Mouse (Mus musculus): ENCODE results near the gene Gm5580. TPM values are rescaled to one million over a fixed set of nuclear protein-coding genes. Genes with fewer than 3 reads are reported as not detected.
"Not testable (repeated sequence)": the region's sequence is repeated elsewhere in the genome, so short reads cannot be mapped to it uniquely, and the experiment has no call there.

The Gm5580 gene
- polyA plus RNA-seq, 1 experiment from 2014 or later = not detected

DNA sequence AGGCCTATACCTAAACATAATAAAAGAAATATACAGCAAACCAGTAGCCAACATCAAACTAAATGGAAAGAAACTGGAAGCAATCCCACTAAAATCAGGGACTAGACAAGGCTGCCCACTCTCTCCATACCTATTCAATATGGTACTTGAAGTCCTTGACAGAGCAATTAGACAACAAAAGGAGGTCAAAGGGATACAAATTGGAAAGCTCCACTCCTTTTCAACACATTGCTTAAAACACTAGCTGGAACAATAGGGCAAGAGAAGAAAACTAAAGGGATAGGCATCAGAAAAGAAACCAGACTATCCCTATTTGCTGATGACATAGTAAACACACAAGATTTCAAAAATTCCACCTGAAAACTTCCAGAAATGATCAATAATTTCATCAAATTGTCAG is 50.0 kb downstream of the Gm5580 start:
- H3K9me3 ChIP-seq (ENCODE audit: control insufficient read depth, low read length); H3K9ac ChIP-seq (replicated peaks; ENCODE audit: low read depth, low read length); H3K27ac ChIP-seq (ENCODE audit: low read depth, low read length); H3K27me3 ChIP-seq (ENCODE audit: control insufficient read depth, insufficient read depth, low read length); H3K4me3 ChIP-seq (ENCODE audit: low read depth, low read length); H3K4me2 ChIP-seq (ENCODE audit: low read depth, low read length); ATAC-seq (ENCODE audit: low read depth); H3K4me1 ChIP-seq (ENCODE audit: control insufficient read depth, insufficient read depth, low read length); H3K36me3 ChIP-seq (ENCODE audit: control insufficient read depth, insufficient read depth, low read length): not testable (repeated sequence)

Other genes with a start within 250 kb of the Gm5580 start
- 64.0 and 72.8 TPM in 2 replicates for gene March8, start 213.1 kb upstream of the Gm5580 start, polyA plus RNA-seq (2014; fragmentation: Nextera tagmentation; extraction: Ambion mirVana)
- 0.72 and 0.88 TPM in 2 replicates for gene Alox5, start 90.0 kb upstream of the Gm5580 start, polyA plus RNA-seq (2014; fragmentation: Nextera tagmentation; extraction: Ambion mirVana)
- not detected in 2 replicates for gene Olfr211, start 62.0 kb upstream of the Gm5580 start, polyA plus RNA-seq (2014; fragmentation: Nextera tagmentation; extraction: Ambion mirVana)
- 0.17 TPM in 1 of 2 replicates, not detected in the other for gene Olfr212, start 44.6 kb upstream of the Gm5580 start, polyA plus RNA-seq (2014; fragmentation: Nextera tagmentation; extraction: Ambion mirVana)
- not detected in 2 replicates for gene Olfr213, start 12.7 kb upstream of the Gm5580 start, polyA plus RNA-seq (2014; fragmentation: Nextera tagmentation; extraction: Ambion mirVana)
- not detected in 2 replicates for gene Olfr214, start 3.1 kb downstream of the Gm5580 start, polyA plus RNA-seq (2014; fragmentation: Nextera tagmentation; extraction: Ambion mirVana)
- gene Olfr215, start 33.1 kb downstream of the Gm5580 start, polyA plus RNA-seq (2014; fragmentation: Nextera tagmentation; extraction: Ambion mirVana) = not detected in 2 replicates
- 133 and 154 TPM in 2 replicates for gene Zfp422, start 77.9 kb downstream of the Gm5580 start, polyA plus RNA-seq (2014; fragmentation: Nextera tagmentation; extraction: Ambion mirVana)
- gene Depp1, start 99.5 kb downstream of the Gm5580 start, polyA plus RNA-seq (2014; fragmentation: Nextera tagmentation; extraction: Ambion mirVana) = 6.9 and 8.5 TPM in 2 replicates
- gene Rassf4, start 122.8 kb downstream of the Gm5580 start, polyA plus RNA-seq (2014; fragmentation: Nextera tagmentation; extraction: Ambion mirVana) = 25.3 and 32.3 TPM in 2 replicates
- gene Tmem72, start 165.8 kb downstream of the Gm5580 start, polyA plus RNA-seq (2014; fragmentation: Nextera tagmentation; extraction: Ambion mirVana) = 0.09 and 0.79 TPM in 2 replicates

Data from neural tube, embryonic 14.5 days (tissue).